Comparison of ENCODE assay signal across 8 mouse cellular contexts in genomic region chr2:75612981-75613567, GRCm38 (mm10). TPM values are rescaled to one million over a fixed set of nuclear protein-coding genes. Genes with fewer than 3 reads are reported as not detected.
DNase-seq lines count a peak whose midpoint lies in the region; ATAC-seq lines count a peak whose summit lies in the region.

No protein-coding gene starts in this region.

- H3K27ac ChIP-seq in midbrain, embryonic 11.5 days (ENCODE audit: low read depth, low read length): no peak overlapping the region
- no peak overlapping the region for H3K27ac ChIP-seq in midbrain, embryonic 13.5 days
- H3K27ac ChIP-seq in kidney, embryonic 14.5 days (ENCODE audit: low read depth, low read length): peak overlapping the region; percentile 74; the same call in 1 of the 2 replicates
- peak overlapping the region; percentile 94 for H3K27ac ChIP-seq in macrophage

- no peaks in the 10 kb centered on the region for H3K9me3 ChIP-seq in midbrain, embryonic 11.5 days (ENCODE audit: control insufficient read depth, low read length)
- no peaks in the 10 kb centered on the region for H3K9me3 ChIP-seq in midbrain, embryonic 13.5 days
- H3K9me3 ChIP-seq in kidney, embryonic 14.5 days (ENCODE audit: control insufficient read depth, low read length): no peaks in the 10 kb centered on the region

- peak; percentile 89 for DNase-seq in midbrain, embryonic 11.5 days (ENCODE audit: low spot score, missing footprints)
- no peak for DNase-seq in left cerebral cortex, postnatal 36 days (ENCODE audit: low spot score in 2 of 2)
- no peak for DNase-seq in thymus, postnatal 0 days (ENCODE audit: low spot score)

- intact Hi-C loops in left cerebral cortex, postnatal 36 days (cut with DNase I): no loop called here

- H3K4me1 ChIP-seq in midbrain, embryonic 11.5 days (ENCODE audit: control insufficient read depth, insufficient read depth, low read length): peaks cover 4% of the 10 kb centered on the region; the same call in 1 of the 2 replicates
- H3K4me1 ChIP-seq in midbrain, embryonic 13.5 days (replicated peaks): peaks cover 17% of the 10 kb centered on the region
- peaks cover 18% of the 10 kb centered on the region for H3K4me1 ChIP-seq in kidney, embryonic 14.5 days (ENCODE audit: control insufficient read depth, insufficient read depth, low read length)

- H3K4me2 ChIP-seq in midbrain, embryonic 11.5 days: no peak overlapping the region
- H3K4me2 ChIP-seq in midbrain, embryonic 13.5 days (replicated peaks): no peak overlapping the region
- peak overlapping the region; percentile 19; the same call in 1 of the 2 replicates for H3K4me2 ChIP-seq in kidney, embryonic 14.5 days (replicated peaks; ENCODE audit: low read depth, low read length)

- WGBS in midbrain, embryonic 11.5 days: 27% methylated on average over 14 of the region's 14 CpGs
- 15% methylated on average over 14 of the region's 14 CpGs for WGBS in midbrain, embryonic 13.5 days
- 5% methylated on average over 14 of the region's 14 CpGs for WGBS in kidney, embryonic 14.5 days
- 1% methylated on average over 10 of the region's 14 CpGs for WGBS in macrophage (ENCODE audit: missing documents)

- peaks cover 15% of the 10 kb centered on the region for H3K27me3 ChIP-seq in midbrain, embryonic 11.5 days (ENCODE audit: control insufficient read depth, insufficient read depth, low read length)
- peaks cover 23% of the 10 kb centered on the region for H3K27me3 ChIP-seq in midbrain, embryonic 13.5 days
- no peaks in the 10 kb centered on the region for H3K27me3 ChIP-seq in kidney, embryonic 14.5 days (ENCODE audit: control insufficient read depth, insufficient read depth, low read length)

- no peak overlapping the region for H3K9ac ChIP-seq in midbrain, embryonic 11.5 days (ENCODE audit: low read length)
- no peak overlapping the region for H3K9ac ChIP-seq in midbrain, embryonic 13.5 days (replicated peaks)
- 0 out of 2 replicates have a peak overlapping the region, but pooled peaks have one; percentile 18 for H3K9ac ChIP-seq in kidney, embryonic 14.5 days (ENCODE audit: low read depth, low read length)

- ATAC-seq in midbrain, embryonic 11.5 days (ENCODE audit: low FRiP score): no peak
- ATAC-seq in midbrain, embryonic 13.5 days: no peak; the same call in 1 of the 2 replicates
- ATAC-seq in granulocyte monocyte progenitor cell, adult 5-6 weeks (replicated peaks; ENCODE audit: poor library complexity, severe bottlenecking): peak; percentile 70
- ATAC-seq in kidney, embryonic 14.5 days (ENCODE audit: low FRiP score, low TSS enrichment): peak; percentile 56
- no peak for ATAC-seq in frontal cortex, adult (ENCODE audit: low TSS enrichment)

- H3K36me3 ChIP-seq in midbrain, embryonic 11.5 days (ENCODE audit: control insufficient read depth, insufficient read depth, low read length): no peaks in the 10 kb centered on the region
- H3K36me3 ChIP-seq in midbrain, embryonic 13.5 days: no peaks in the 10 kb centered on the region
- H3K36me3 ChIP-seq in kidney, embryonic 14.5 days (ENCODE audit: control insufficient read depth, insufficient read depth, low read length): no peaks in the 10 kb centered on the region
- H3K36me3 ChIP-seq in macrophage (ENCODE audit: inconsistent target): no peaks in the 10 kb centered on the region

- H3K4me3 ChIP-seq in midbrain, embryonic 11.5 days (ENCODE audit: low read depth, low read length): no peak overlapping the region
- no peak overlapping the region for H3K4me3 ChIP-seq in midbrain, embryonic 13.5 days (replicated peaks)
- H3K4me3 ChIP-seq in kidney, embryonic 14.5 days (ENCODE audit: low read length): no peak overlapping the region
- peak overlapping the region; percentile 5; the same call in 1 of the 2 replicates for H3K4me3 ChIP-seq in macrophage (ENCODE audit: inconsistent target)

- no peaks in the 10 kb centered on the region for H3K79me2 ChIP-seq in macrophage (ENCODE audit: inconsistent target)

RNA-seq across cellular contexts. Expression of gene Hnrnpa3, which starts 46.0 kb away (rescaled TPM):
- 310 and 336 TPM in 2 replicates for polyA plus RNA-seq in midbrain, embryonic 11.5 days (2014; fragmentation: Nextera tagmentation; extraction: Ambion mirVana)
- polyA plus RNA-seq in midbrain, embryonic 13.5 days (2015; fragmentation: Nextera tagmentation; extraction: Ambion mirVana): 279 and 291 TPM in 2 replicates
- 734 and 909 TPM in 2 replicates for total RNA-seq in granulocyte monocyte progenitor cell, adult 5-6 weeks (2014; fragmentation: Nextera tagmentation)
- 363 and 370 TPM in 2 replicates for total RNA-seq in granulocyte monocyte progenitor cell, adult 5-6 weeks (2017)
- polyA plus RNA-seq in kidney, embryonic 14.5 days (2014; fragmentation: Nextera tagmentation; extraction: Ambion mirVana): 300 and 331 TPM in 2 replicates
- total RNA-seq in macrophage (2018; cell fraction: chromatin; rRNA removed): 100 to 1,000 TPM; 404 to 869 (median 663) TPM
- total RNA-seq in macrophage (2018; cell fraction: cytosol; rRNA removed): 100 to 1,000 TPM; 291 to 595 (median 415) TPM
- 100 to 1,000 TPM; 332 to 659 (median 518) TPM for total RNA-seq in macrophage (2018; cell fraction: nucleus; rRNA removed)
- polyA plus RNA-seq in macrophage (2018): 346 to 1,286 TPM (median 601 TPM) in 3 replicates
- 100 to 1,000 TPM; 260 to 274 TPM for total RNA-seq in left cerebral cortex, postnatal 36 days (2021)
- polyA plus RNA-seq in thymus, postnatal 0 days (2015; fragmentation: Nextera tagmentation; extraction: Ambion mirVana): 292 and 303 TPM in 2 replicates

Comparison
In these comparisons a context has a peak if more than half of its experiments do, and no peak if none do; other contexts are left out.
1. ATAC-seq: peak in granulocyte monocyte progenitor cell, adult 5-6 weeks (single experiment) and kidney, embryonic 14.5 days (single experiment); none in midbrain, embryonic 11.5 days (single experiment), midbrain, embryonic 13.5 days (single experiment) and frontal cortex, adult (single experiment).
2. H3K27ac ChIP-seq: peak in kidney, embryonic 14.5 days (single experiment) and macrophage (single experiment); none in midbrain, embryonic 11.5 days (single experiment) and midbrain, embryonic 13.5 days (single experiment).